Mouse (Mus musculus): ENCODE data around the gene Fam131a.
"Not testable (repeated sequence)": the region's sequence is repeated elsewhere in the genome, so short reads cannot be mapped to it uniquely, and the experiment has no call there.

Fam131a gene

DNA sequence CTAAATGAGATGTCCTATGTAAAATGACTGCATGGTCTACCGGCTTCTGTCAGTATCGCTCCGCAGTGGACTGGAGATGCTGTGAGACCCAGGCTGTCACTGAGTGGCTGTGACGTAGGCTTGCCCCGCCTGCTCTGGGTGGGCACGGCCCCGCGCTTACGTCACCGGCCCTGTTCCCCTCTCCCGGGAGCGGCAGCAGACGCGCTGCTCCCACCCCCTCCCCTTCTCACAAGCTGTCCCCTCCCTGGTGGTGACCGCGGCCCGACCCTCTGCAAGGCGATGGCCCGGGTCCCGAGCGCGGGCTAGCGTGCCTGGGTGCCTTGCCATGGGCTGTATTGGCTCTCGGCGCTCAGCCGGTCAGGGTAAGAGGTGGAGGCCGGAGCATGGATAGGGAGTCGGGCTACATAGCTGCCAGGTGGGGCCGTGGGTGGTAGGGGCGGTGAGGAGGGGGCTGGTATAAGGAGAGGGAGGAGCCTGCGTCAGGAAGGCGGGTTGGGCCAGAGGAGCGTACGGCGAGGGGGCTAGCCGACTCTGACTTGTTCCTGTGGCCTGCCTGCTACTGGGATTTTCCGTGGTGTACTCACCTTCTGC, at the start of gene Fam131a:
Gene Fam131a, plus strand, starts transcription at position 131 of the 591 bp plus-strand sequence.
- peak; percentile 91 for DNase-seq

DNA sequence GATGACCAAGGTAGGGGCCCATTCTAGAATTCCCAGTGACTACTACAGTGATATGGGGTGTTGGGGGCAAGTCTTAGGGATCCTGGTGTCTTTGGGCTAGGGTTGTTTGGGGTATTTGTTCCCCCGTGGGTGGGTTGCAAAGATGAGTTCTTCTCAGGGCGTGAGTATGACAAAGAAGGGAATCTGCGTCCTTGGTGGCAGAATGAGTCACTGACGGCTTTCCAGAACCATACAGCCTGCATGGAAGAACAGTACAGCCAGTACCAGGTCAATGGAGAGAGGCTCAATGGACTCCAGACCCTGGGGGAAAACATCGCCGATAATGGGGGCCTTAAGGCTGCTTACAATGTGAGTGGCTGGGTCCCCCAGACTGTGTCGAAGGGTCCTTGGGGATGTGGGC, 49.1 kb upstream of the Fam131a start:
- DNase-seq: no peak

DNA sequence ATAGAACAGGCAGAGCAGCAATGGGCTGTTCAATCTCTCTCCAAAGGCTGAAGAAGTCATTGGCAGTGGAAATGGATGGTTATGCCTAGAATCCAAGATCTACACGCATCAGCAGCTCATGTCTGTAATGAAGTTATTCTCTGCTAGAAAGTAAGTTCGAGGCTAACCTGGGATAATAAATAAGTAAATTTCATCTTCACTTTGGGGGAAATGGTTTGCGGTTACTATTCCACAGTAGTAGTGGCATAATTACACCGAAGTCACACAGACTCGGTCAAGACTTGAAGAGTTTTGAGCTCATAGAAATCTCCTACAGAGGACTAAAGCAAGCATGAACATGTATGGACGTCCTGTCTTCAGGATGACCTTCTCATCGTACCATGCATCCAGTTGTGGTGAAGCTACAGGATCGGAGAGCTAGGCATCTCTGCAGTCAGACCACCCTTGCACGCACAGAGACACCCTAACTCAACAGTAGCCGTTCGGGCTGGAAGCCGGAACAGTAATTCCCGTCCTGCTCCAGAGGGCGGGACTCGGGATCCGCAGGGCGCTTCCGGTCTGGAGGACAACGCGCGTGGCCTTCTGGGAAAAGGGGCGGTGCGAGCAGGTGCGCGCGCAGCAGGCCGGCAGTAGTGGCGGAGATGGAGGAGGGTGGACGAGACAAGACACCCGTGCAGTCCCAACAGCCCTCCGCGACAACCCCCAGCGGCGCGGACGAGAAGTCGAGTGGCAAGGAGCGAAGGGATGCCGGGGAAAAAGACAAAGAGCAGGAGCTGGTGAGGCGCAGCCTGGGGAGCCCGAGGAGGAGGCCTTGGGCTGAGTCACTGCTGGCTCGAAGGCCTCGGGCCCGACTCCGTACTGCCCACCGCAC, 41.7 kb upstream of the Fam131a start, which contains the start of gene Psmd2:
Gene Psmd2, plus strand, starts transcription at position 577 of the 871 bp plus-strand sequence.
- peak; percentile 95 for DNase-seq

DNA sequence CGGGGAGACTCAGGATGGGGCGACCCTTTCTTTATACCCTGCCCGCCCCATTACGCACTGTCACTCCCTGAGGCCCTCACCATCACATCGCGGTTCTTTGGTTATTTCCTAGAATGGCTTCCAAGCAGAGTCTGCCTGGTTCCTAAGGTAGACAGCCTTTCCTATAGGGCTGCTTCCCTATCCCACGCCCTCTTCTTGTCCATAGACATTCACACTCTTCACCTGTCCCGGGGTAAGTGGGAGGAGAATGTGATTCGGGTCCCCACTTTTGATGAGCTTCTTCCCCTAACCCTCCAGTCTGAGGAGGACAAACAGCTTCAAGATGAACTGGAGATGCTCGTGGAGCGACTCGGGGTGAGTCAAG, 41.1 kb upstream of the Fam131a start:
- no peak for DNase-seq

GRCm38 (mm10) chr16:20653315-20653714, 39.7 kb upstream of the Fam131a start:
- DNase-seq: no peak

- DNase-seq: no peak
Measured at GRCm38 (mm10) chr16:20657661-20658060, 35.4 kb upstream of the Fam131a start.

- DNase-seq: not testable (repeated sequence)
Measured at GRCm38 (mm10) chr16:20668013-20668412, 25.0 kb upstream of the Fam131a start, which contains the start of gene Eif4g1. TSS of gene Eif4g1 (plus strand) at chr16:20668313.

GRCm38 (mm10) chr16:20670291-20670690, 22.8 kb upstream of the Fam131a start:
- DNase-seq: no peak

- no peak for DNase-seq
Measured at GRCm38 (mm10) chr16:20671886-20672285, 21.2 kb upstream of the Fam131a start.

GRCm38 (mm10) chr16:20672500-20672902, 20.5 kb upstream of the Fam131a start:
- DNase-seq: peak; percentile 95

DNA sequence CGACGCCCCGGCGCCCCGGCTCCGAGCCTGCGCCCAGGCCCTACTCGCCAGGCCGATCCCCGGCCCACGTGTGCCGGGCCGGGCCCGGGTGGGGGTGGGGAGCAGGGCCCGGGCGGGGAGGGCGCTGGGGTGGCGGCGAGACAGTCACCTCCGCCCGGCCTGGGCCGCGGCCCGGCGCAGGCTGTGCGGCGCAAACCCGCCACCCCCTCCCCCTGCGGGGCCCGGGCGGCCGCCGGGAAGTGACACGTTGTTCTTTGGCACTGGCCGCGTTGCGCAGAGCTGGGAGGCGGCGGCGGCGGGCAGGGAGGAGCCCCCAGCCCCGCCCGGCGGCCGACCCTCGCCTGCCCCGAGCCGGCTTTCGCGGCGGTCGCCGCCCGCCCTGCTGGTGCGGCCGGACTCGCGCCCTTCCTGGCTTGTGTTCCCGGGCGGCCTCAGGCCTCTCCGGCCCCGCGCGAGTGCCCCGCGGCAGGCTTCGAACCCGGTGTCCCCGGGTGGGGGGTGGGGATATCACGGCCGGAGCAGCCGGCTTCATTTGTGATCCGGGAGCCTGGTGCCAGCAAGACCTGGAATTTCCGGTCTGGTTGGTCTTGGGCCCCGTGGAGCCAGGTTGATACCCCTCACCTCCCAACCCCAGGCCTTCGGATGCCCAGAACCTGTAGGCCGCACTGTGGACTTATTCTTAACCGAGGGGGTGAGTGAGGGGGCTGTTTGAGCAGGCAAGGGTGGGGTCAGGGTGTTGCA, 19.9 kb upstream of the Fam131a start:
- peak; percentile 61 for DNase-seq

- peak; percentile 31 for DNase-seq
Measured at GRCm38 (mm10) chr16:20673706-20674303, 19.2 kb upstream of the Fam131a start.

- no peak for DNase-seq
Measured at GRCm38 (mm10) chr16:20675213-20675612, 17.8 kb upstream of the Fam131a start.

GRCm38 (mm10) chr16:20676702-20677101, 16.3 kb upstream of the Fam131a start:
- DNase-seq: no peak

- DNase-seq: no peak
Measured at GRCm38 (mm10) chr16:20677380-20677779, 15.7 kb upstream of the Fam131a start.

GRCm38 (mm10) chr16:20677974-20678675, 14.9 kb upstream of the Fam131a start:
- peak; percentile 67 for DNase-seq

DNA sequence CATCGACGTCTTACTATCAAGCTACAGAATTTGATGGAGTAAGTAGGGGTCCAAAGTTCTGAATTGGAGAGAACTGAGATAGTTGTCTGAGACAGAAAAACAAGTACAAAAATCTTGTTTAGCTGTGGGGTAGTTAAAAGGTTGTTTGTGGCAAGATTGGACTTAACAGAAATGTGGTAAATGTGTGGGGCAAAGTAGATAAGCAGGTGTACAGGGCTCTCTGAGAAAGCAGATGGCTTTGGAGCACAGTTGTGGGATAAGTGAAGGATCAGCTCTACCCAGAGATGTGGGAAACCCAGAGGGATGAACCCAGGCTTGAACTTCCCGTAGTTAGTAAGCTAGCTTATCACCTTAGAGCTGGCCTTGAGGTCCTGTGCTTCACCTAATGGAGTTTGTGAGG, 2.3 kb upstream of the Fam131a start:
- no peak for DNase-seq

GRCm38 (mm10) chr16:20691617-20692016, 1.4 kb upstream of the Fam131a start:
- no peak for DNase-seq

DNA sequence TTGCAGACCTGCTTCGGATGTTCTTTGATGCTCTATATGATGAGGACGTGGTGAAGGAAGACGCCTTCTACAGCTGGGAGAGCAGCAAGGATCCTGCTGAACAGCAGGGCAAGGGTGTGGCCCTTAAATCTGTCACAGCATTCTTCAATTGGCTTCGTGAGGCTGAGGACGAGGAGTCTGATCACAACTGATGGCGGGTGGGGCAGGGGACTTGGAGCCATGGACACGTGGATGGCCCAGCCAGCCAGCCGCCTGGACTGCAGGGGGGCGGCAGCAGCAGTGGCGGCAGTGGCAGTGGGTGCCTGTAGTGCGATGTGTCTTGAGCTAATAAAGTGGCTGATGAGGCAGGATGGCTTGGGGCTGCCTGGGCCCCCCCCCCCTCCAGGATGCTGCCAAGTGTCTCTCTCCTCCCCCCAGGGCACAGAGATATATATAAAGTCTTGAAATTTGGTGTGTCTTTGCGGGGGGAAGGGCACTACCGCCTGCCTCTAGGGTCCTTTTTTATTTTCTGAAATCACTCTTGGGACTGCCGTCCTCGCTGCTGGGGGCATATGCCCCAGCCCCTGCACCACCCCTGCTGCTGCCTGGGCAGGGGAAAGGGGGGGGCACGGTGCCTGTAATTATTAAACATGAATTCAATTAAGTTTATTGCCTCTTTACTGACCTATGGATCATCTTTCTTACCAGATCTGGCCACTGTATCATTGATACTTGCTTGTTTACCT, 638 bp upstream of the Fam131a start:
- peak; percentile 43 for DNase-seq

DNA sequence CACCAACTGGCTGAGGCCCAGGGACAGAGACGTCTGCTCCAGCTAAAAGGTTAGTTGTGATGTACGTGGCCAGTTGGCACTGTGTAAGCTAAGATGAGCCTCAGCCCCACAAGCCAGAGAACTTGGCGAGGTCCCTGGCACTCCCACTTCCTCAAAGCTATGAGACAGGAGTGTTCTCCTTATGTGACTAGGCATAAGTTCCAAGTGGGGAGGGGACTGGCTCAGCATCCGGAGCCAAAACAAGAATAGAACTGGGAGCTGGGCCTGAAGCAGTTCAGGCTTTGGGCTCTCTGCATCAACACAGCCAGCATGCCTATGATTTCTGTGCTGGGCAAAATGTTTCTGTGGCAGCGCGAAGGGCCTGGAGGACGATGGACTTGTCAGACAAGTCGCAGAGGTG, 1.7 kb downstream of the Fam131a start:
- DNase-seq: peak; percentile 57

DNA sequence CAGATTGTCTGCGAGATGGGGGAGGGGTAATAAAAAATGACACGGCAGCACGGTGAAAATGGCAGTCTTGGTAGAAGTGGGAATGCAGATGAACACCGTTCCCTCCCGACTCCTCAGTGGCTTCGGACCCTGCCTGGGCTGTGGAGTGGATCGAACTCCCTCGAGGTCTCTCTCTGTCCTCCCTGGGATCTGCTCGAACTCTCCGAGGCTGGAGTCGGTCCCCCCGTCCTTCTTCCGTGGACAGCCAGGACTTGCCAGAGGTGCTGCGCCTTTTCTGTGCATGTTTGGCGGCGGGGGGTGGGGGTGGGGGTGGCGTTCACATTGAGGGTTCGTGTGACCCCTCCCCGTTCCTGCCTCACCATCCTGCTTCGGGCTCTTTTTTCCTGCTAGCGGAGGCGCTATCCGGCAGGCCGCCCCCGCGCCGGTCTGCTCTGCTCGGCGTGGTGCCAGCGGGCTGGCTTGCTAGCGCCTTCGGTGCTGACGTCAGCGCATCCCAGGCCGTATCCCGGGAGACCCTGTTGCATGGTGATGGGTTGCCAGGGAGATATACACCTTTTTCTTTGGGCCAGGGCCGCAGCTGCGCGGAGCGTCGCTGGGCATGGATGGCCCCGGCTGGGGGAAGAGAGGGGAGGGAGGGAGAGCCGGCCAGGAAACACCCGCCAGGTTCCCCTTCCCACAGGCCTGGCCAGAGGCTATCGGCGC, 2.7 kb downstream of the Fam131a start:
- peak; percentile 88 for DNase-seq

Measured in cerebellum, adult 11 months (tissue).